In genomic region chr8:106058731-106059612, GRCm38 (mm10) we compare ENCODE assay signal across 7 mouse cellular contexts. TPM values are rescaled to one million over a fixed set of nuclear protein-coding genes. Genes with fewer than 3 reads are reported as not detected.
DNase-seq lines count a peak whose midpoint lies in the region; ATAC-seq and TF ChIP-seq lines count a peak whose summit lies in the region.

Gene Nfatc3, plus strand, starts transcription at chr8:106058840.

- intact Hi-C loops in left cerebral cortex, postnatal 4 days (cut with DNase I) = no loop called here

- H3K4me1 ChIP-seq in embryonic facial prominence, embryonic 10.5 days = peaks cover 26% of the 10 kb centered on the region
- H3K4me1 ChIP-seq in intestine, postnatal 0 days (replicated peaks; ENCODE audit: control insufficient read depth, insufficient read depth, low read length) = peaks cover 7% of the 10 kb centered on the region; the same call in 1 of the 2 replicates
- H3K4me1 ChIP-seq in midbrain, embryonic 12.5 days = peaks cover 28% of the 10 kb centered on the region
- peaks cover 22% of the 10 kb centered on the region for H3K4me1 ChIP-seq in small intestine, adult 2 months (ENCODE audit: control insufficient read depth, insufficient read depth, insufficient read length, low read length)

- H3K4me2 ChIP-seq in intestine, postnatal 0 days (replicated peaks; ENCODE audit: low read depth) = peak within 1 kb of the TSS; percentile 85
- peak within 1 kb of the TSS; percentile 80 for H3K4me2 ChIP-seq in midbrain, embryonic 12.5 days (replicated peaks)

- WGBS in embryonic facial prominence, embryonic 10.5 days = under 1% methylated on average over 52 of the region's 52 CpGs
- 1% methylated on average over 52 of the region's 52 CpGs for WGBS in intestine, postnatal 0 days
- under 1% methylated on average over 52 of the region's 52 CpGs for WGBS in midbrain, embryonic 12.5 days
- under 1% methylated on average over 39 of the region's 52 CpGs for whole genome bisulfite sequencing in small intestine, adult 2 months

- H3K9ac ChIP-seq in intestine, postnatal 0 days (ENCODE audit: low read depth, low read length) = peak within 1 kb of the TSS; percentile 92
- H3K9ac ChIP-seq in midbrain, embryonic 12.5 days (replicated peaks) = peak within 1 kb of the TSS; percentile 83

- peak; percentile 97 for DNase-seq in adrenal gland, postnatal 10 days
- DNase-seq in embryonic facial prominence, embryonic 10.5 days (ENCODE audit: low spot score) = peak; percentile 98
- peak; percentile 80 for DNase-seq in gonadal fat pad, adult 2 months (ENCODE audit: low read depth)
- peak; percentile 97 for DNase-seq in left cerebral cortex, postnatal 4 days

- peak; percentile 66 for TF ChIP-seq POLR2A in small intestine, adult 2 months (IDR thresholded peaks at IDR 0.05; ENCODE audit: low read depth, low read length)

- peak; percentile 96 for ATAC-seq in intestine, postnatal 0 days
- peak; percentile 96 for ATAC-seq in midbrain, embryonic 12.5 days (ENCODE audit: low FRiP score, low read depth)

- H3K9me3 ChIP-seq in embryonic facial prominence, embryonic 10.5 days = no peaks in the 10 kb centered on the region
- H3K9me3 ChIP-seq in intestine, postnatal 0 days (ENCODE audit: control insufficient read depth) = no peaks in the 10 kb centered on the region
- H3K9me3 ChIP-seq in midbrain, embryonic 12.5 days = no peaks in the 10 kb centered on the region

- H3K36me3 ChIP-seq in embryonic facial prominence, embryonic 10.5 days (replicated peaks) = peaks cover 4% of the 10 kb centered on the region
- H3K36me3 ChIP-seq in intestine, postnatal 0 days (ENCODE audit: control insufficient read depth, insufficient read depth) = no peaks in the 10 kb centered on the region
- H3K36me3 ChIP-seq in midbrain, embryonic 12.5 days = 0 out of 2 replicates have a peak, but pooled peaks cover 6% of the 10 kb centered on the region
- H3K36me3 ChIP-seq in small intestine, adult 2 months (ENCODE audit: control insufficient read depth, insufficient read depth, low read length) = no peaks in the 10 kb centered on the region

- H3K4me3 ChIP-seq in embryonic facial prominence, embryonic 10.5 days = peak within 1 kb of the TSS; percentile 96
- H3K4me3 ChIP-seq in intestine, postnatal 0 days (ENCODE audit: low read depth, low read length) = peak within 1 kb of the TSS; percentile 90
- H3K4me3 ChIP-seq in midbrain, embryonic 12.5 days = peak within 1 kb of the TSS; percentile 86
- H3K4me3 ChIP-seq in small intestine, adult 2 months (ENCODE audit: low read depth, low read length) = peak within 1 kb of the TSS; percentile 99

- no peaks in the 10 kb centered on the region for H3K27me3 ChIP-seq in embryonic facial prominence, embryonic 10.5 days (replicated peaks; ENCODE audit: low read depth, poor library complexity, severe bottlenecking)
- no peaks in the 10 kb centered on the region for H3K27me3 ChIP-seq in intestine, postnatal 0 days (replicated peaks; ENCODE audit: control insufficient read depth, insufficient read depth, low read length)
- no peaks in the 10 kb centered on the region for H3K27me3 ChIP-seq in midbrain, embryonic 12.5 days
- H3K27me3 ChIP-seq in small intestine, adult 2 months (ENCODE audit: control insufficient read depth, insufficient read depth, low read length) = no peaks in the 10 kb centered on the region

- H3K27ac ChIP-seq in embryonic facial prominence, embryonic 10.5 days (replicated peaks) = peak within 1 kb of the TSS; percentile 95
- peak within 1 kb of the TSS; percentile 96 for H3K27ac ChIP-seq in intestine, postnatal 0 days (ENCODE audit: low read depth, low read length)
- peak within 1 kb of the TSS; percentile 92 for H3K27ac ChIP-seq in midbrain, embryonic 12.5 days (replicated peaks)
- H3K27ac ChIP-seq in small intestine, adult 2 months (ENCODE audit: insufficient read depth, low read depth, low read length) = peak within 1 kb of the TSS; percentile 94

- TF ChIP-seq CTCF in intestine, postnatal 0 days (IDR thresholded peaks at IDR 0.05; ENCODE audit: low read depth) = no peak
- TF ChIP-seq CTCF in small intestine, adult 2 months (IDR thresholded peaks at IDR 0.05; ENCODE audit: extremely low read depth, insufficient read length, insufficient replicate concordance, low read depth, low read length) = no peak

RNA-seq across cellular contexts. Expression of gene Nfatc3, which starts in this region (rescaled TPM):
- 10 to 100 TPM; 39.1 to 47.7 TPM for total RNA-seq in adrenal gland, postnatal 10 days (2021)
- 6.8 and 7.3 TPM in 2 replicates for polyA plus RNA-seq in embryonic facial prominence, embryonic 10.5 days (2016; fragmentation: Nextera tagmentation; extraction: Ambion mirVana)
- polyA plus RNA-seq in gonadal fat pad, adult 2 months (2012; rRNA removed) = 23.5 and 26.6 TPM in 2 replicates
- 3.1 and 4.1 TPM in 2 replicates for polyA plus RNA-seq in intestine, postnatal 0 days (2015; fragmentation: Nextera tagmentation; extraction: Ambion mirVana)
- 10 to 100 TPM; 15.8 to 17.2 TPM for total RNA-seq in left cerebral cortex, postnatal 4 days (2021)
- polyA plus RNA-seq in midbrain, embryonic 12.5 days (2016; fragmentation: Nextera tagmentation; extraction: Ambion mirVana) = 5.3 and 6.0 TPM in 2 replicates
- polyA plus RNA-seq in small intestine, adult 2 months (2012; rRNA removed) = 7.0 and 17.0 TPM in 2 replicates

Comparison
In these comparisons a context has a peak if more than half of its experiments do, and no peak if none do; other contexts are left out.
1. Peak in every context shown above with its lines: DNase-seq, ATAC-seq, H3K4me3 ChIP-seq and H3K27ac ChIP-seq.